Mouse (Mus musculus) spleen, adult 12 weeks (tissue): ENCODE results near the gene Setd1a.

ENCODE experiments used
- DNase-seq: peaks from one replicate; pipeline ENCODE4 v3.0.0; 2022; ENCODE audit warnings: low spot score

Gene Setd1a

GRCm38 (mm10) chr7:127800435-127801009 is 24.1 kb downstream of the Setd1a start, which contains the start of gene Hsd3b7:
TSS of gene Hsd3b7 (plus strand) at chr7:127800604.
- peak; percentile 64 for DNase-seq

GRCm38 (mm10) chr7:127801010-127801621 is 24.6 kb downstream of the Setd1a start:
- no peak for DNase-seq

GRCm38 (mm10) chr7:127802313-127802712 is 25.8 kb downstream of the Setd1a start:
- no peak for DNase-seq

- no peak for DNase-seq
These were observed 32.4 kb downstream of the Setd1a start for GRCm38 (mm10) chr7:127808821-127809220.

GRCm38 (mm10) chr7:127809846-127810245 is 33.4 kb downstream of the Setd1a start:
- DNase-seq = no peak

GRCm38 (mm10) chr7:127810650-127811049 is 34.2 kb downstream of the Setd1a start:
- no peak for DNase-seq

- DNase-seq = no peak
These were observed 34.8 kb downstream of the Setd1a start for GRCm38 (mm10) chr7:127811240-127811639.

- no peak for DNase-seq
These were observed 35.8 kb downstream of the Setd1a start for GRCm38 (mm10) chr7:127812292-127812691.

- no peak for DNase-seq
These were observed 37.4 kb downstream of the Setd1a start for GRCm38 (mm10) chr7:127813821-127814220.

GRCm38 (mm10) chr7:127814241-127814921 is 37.9 kb downstream of the Setd1a start:
- DNase-seq = no peak

- no peak for DNase-seq
These were observed 38.7 kb downstream of the Setd1a start for GRCm38 (mm10) chr7:127815116-127815665.

GRCm38 (mm10) chr7:127815954-127816821 is 39.7 kb downstream of the Setd1a start:
- DNase-seq = no peak

GRCm38 (mm10) chr7:127817053-127817452 is 40.6 kb downstream of the Setd1a start:
- no peak for DNase-seq

- no peak for DNase-seq
These were observed 41.3 kb downstream of the Setd1a start for GRCm38 (mm10) chr7:127817776-127818175.

- no peak for DNase-seq
These were observed 44.5 kb downstream of the Setd1a start for GRCm38 (mm10) chr7:127820836-127821509.

GRCm38 (mm10) chr7:127822494-127822893 is 46.0 kb downstream of the Setd1a start:
- DNase-seq = no peak

GRCm38 (mm10) chr7:127823236-127824171 is 47.0 kb downstream of the Setd1a start:
- DNase-seq = no peak

GRCm38 (mm10) chr7:127824176-127824871 is 47.9 kb downstream of the Setd1a start, which contains the start of the genes Stx4a and Stx1b:
TSS of gene Stx4a (plus strand) at chr7:127824294.
TSS of gene Stx1b (minus strand) at chr7:127824549.
- DNase-seq = no peak

GRCm38 (mm10) chr7:127835550-127835949 is 59.1 kb downstream of the Setd1a start:
- no peak for DNase-seq

- no peak for DNase-seq
These were observed 61.0 kb downstream of the Setd1a start for GRCm38 (mm10) chr7:127837473-127837872.
